Comparison of ENCODE assay signal across 24 mouse cellular contexts in the genomic region with DNA sequence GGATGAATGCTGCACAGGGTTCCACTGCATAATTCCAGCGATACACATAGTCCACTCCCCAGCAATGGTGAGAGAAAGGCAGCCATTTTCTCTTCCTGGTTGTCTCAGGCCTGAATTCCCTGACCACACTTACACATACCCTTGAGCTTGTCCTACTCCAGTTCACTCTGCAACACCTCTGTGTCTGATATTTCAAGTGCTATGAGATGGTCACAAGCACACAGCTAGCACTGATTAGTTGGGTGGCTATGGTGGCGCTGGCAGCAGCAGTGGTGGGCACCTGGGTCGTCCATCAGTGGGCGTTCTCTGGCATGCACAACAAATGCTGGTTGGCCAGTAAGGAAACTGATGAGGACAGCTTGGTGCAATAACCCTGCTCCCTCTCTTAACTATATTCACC. TPM values are rescaled to one million over a fixed set of nuclear protein-coding genes. Genes with fewer than 3 reads are reported as not detected.
DNase-seq lines count a peak whose midpoint lies in the region; ATAC-seq and TF ChIP-seq lines count a peak whose summit lies in the region.
"Had no signal": no experiment of that assay in that cellular context is flagged by ENCODE, and none has a peak within 500 bp of the region (broad histone marks: within the 10 kb centered on the region; RNA-seq: fewer than 3 reads in every experiment).

No protein-coding gene starts in this region.

- no peak overlapping the region for H3K4me3 ChIP-seq in heart, embryonic 11.5 days (ENCODE audit: low read depth, low read length)
- no peak overlapping the region for H3K4me3 ChIP-seq in heart, embryonic 14.5 days (ENCODE audit: control insufficient read depth in 1 of 2, insufficient read depth in 1 of 2, low read depth in 1 of 2, low read length in 2 of 2)
- H3K4me3 ChIP-seq in lung, postnatal 0 days (ENCODE audit: low read depth, low read length) = no peak overlapping the region
- H3K4me3 ChIP-seq in limb, embryonic 15.5 days = no peak overlapping the region
- H3K4me3 ChIP-seq in hindbrain, embryonic 13.5 days = no peak overlapping the region
- H3K4me3 ChIP-seq: embryonic facial prominence, embryonic 15.5 days; erythroblast, embryonic 14.5 days; forebrain, embryonic 10.5 days; forebrain, embryonic 15.5 days; hindbrain, embryonic 10.5 days; hindbrain, embryonic 15.5 days had no signal

- no peaks in the 10 kb centered on the region for H3K27me3 ChIP-seq in heart, embryonic 11.5 days (ENCODE audit: control insufficient read depth, insufficient read depth, low read length)
- no peaks in the 10 kb centered on the region for H3K27me3 ChIP-seq in heart, embryonic 14.5 days (ENCODE audit: control insufficient read depth, insufficient read depth, low read length)
- H3K27me3 ChIP-seq in lung, postnatal 0 days (replicated peaks; ENCODE audit: insufficient read depth, low read length) = no peaks in the 10 kb centered on the region
- no peaks in the 10 kb centered on the region for H3K27me3 ChIP-seq in limb, embryonic 15.5 days
- H3K27me3 ChIP-seq in hindbrain, embryonic 13.5 days = no peaks in the 10 kb centered on the region
- H3K27me3 ChIP-seq: embryonic facial prominence, embryonic 15.5 days; forebrain, embryonic 15.5 days; hindbrain, embryonic 15.5 days had no signal

- DNase-seq in heart, adult 11 months = peak; percentile 93
- no peak for DNase-seq in heart, adult 8-10 months (ENCODE audit: low spot score)
- no peak for DNase-seq in lung, postnatal 0 days (ENCODE audit: low spot score)
- no peak for DNase-seq in lung, adult 18-20 months
- DNase-seq: adrenal gland, postnatal 10 days; cerebellum, adult 11 months; cerebellum, adult 8-10 months; cerebellum, postnatal 14 days; embryo, embryonic 11 days; gastrocnemius, postnatal 10 days; kidney, adult 2 months had no signal

- no peak overlapping the region for H3K9ac ChIP-seq in heart, embryonic 11.5 days (ENCODE audit: low read depth, low read length)
- no peak overlapping the region for H3K9ac ChIP-seq in heart, embryonic 14.5 days (ENCODE audit: low read length)
- H3K9ac ChIP-seq in lung, postnatal 0 days (replicated peaks; ENCODE audit: low read depth) = no peak overlapping the region
- no peak overlapping the region for H3K9ac ChIP-seq in limb, embryonic 15.5 days
- H3K9ac ChIP-seq in hindbrain, embryonic 13.5 days = no peak overlapping the region
- H3K9ac ChIP-seq: embryonic facial prominence, embryonic 15.5 days; forebrain, embryonic 15.5 days; hindbrain, embryonic 15.5 days had no signal

- no peak for ATAC-seq in heart, embryonic 11.5 days (replicated peaks; ENCODE audit: insufficient number of reproducible peaks, low FRiP score, low TSS enrichment)
- ATAC-seq in heart, embryonic 14.5 days (ENCODE audit: insufficient number of reproducible peaks, insufficient read depth, low FRiP score, low read depth) = no peak
- 0 out of 2 replicates have a peak, but pooled peaks have one; percentile 22 for ATAC-seq in lung, postnatal 0 days
- no peak for ATAC-seq in limb, embryonic 15.5 days (ENCODE audit: insufficient number of reproducible peaks, low FRiP score, low TSS enrichment, low read depth)
- no peak for ATAC-seq in hindbrain, embryonic 13.5 days (ENCODE audit: low FRiP score)
- ATAC-seq: forebrain, embryonic 15.5 days; intestine, embryonic 16.5 days had no signal

- no peak for TF ChIP-seq CTCF in lung, postnatal 0 days (IDR thresholded peaks at IDR 0.05)

- H3K27ac ChIP-seq in heart, embryonic 11.5 days (ENCODE audit: low read depth, low read length) = no peak overlapping the region
- peak overlapping the region; percentile 19 to 30; a peak in 1 of 4 replicates for H3K27ac ChIP-seq in heart, embryonic 14.5 days (replicated peaks in 1 of 2; ENCODE audit: control insufficient read depth in 1 of 2, insufficient read depth in 1 of 2, low read depth in 2 of 2, low read length in 2 of 2)
- no peak overlapping the region for H3K27ac ChIP-seq in lung, postnatal 0 days (ENCODE audit: low read length)
- peak overlapping the region; percentile 39 for H3K27ac ChIP-seq in limb, embryonic 15.5 days
- H3K27ac ChIP-seq in hindbrain, embryonic 13.5 days = no peak overlapping the region
- H3K27ac ChIP-seq: embryonic facial prominence, embryonic 15.5 days; forebrain, embryonic 10.5 days; forebrain, embryonic 15.5 days; hindbrain, embryonic 10.5 days; hindbrain, embryonic 15.5 days had no signal

- H3K36me3 ChIP-seq in heart, embryonic 11.5 days (ENCODE audit: control insufficient read depth, insufficient read depth, low read length) = no peaks in the 10 kb centered on the region
- 0 out of 2 replicates have a peak, but pooled peaks cover 5% of the 10 kb centered on the region for H3K36me3 ChIP-seq in heart, embryonic 14.5 days (ENCODE audit: control insufficient read depth, insufficient read depth, low read length)
- H3K36me3 ChIP-seq in lung, postnatal 0 days (ENCODE audit: insufficient read depth, low read length) = no peaks in the 10 kb centered on the region
- H3K36me3 ChIP-seq in limb, embryonic 15.5 days = 0 out of 2 replicates have a peak, but pooled peaks cover 3% of the 10 kb centered on the region
- no peaks in the 10 kb centered on the region for H3K36me3 ChIP-seq in hindbrain, embryonic 13.5 days
- H3K36me3 ChIP-seq: embryonic facial prominence, embryonic 15.5 days; forebrain, embryonic 15.5 days; hindbrain, embryonic 15.5 days had no signal

- TF ChIP-seq EP300 in lung, postnatal 0 days (IDR thresholded peaks at IDR 0.05) = no peak

- peaks cover 14% of the 10 kb centered on the region for H3K4me1 ChIP-seq in heart, embryonic 11.5 days (ENCODE audit: control insufficient read depth, insufficient read depth, low read length)
- peaks cover 13 to 41% of the 10 kb centered on the region in 2 experiments for H3K4me1 ChIP-seq in heart, embryonic 14.5 days (ENCODE audit: control insufficient read depth in 2 of 2, insufficient read depth in 2 of 2, low read length in 2 of 2)
- H3K4me1 ChIP-seq in lung, postnatal 0 days (ENCODE audit: insufficient read depth, low read depth, low read length) = peaks cover 26% of the 10 kb centered on the region; the same call in 1 of the 2 replicates
- H3K4me1 ChIP-seq in limb, embryonic 15.5 days = peaks cover 22% of the 10 kb centered on the region
- H3K4me1 ChIP-seq in hindbrain, embryonic 13.5 days (replicated peaks) = 0 out of 2 replicates have a peak, but pooled peaks cover 4% of the 10 kb centered on the region
- H3K4me1 ChIP-seq: forebrain, embryonic 10.5 days; hindbrain, embryonic 10.5 days; hindbrain, embryonic 15.5 days had no signal

- H3K4me2 ChIP-seq in heart, embryonic 11.5 days = no peak overlapping the region
- no peak overlapping the region for H3K4me2 ChIP-seq in heart, embryonic 14.5 days (ENCODE audit: low read length)
- no peak overlapping the region for H3K4me2 ChIP-seq in lung, postnatal 0 days (replicated peaks; ENCODE audit: low read depth, low read length)
- H3K4me2 ChIP-seq in limb, embryonic 15.5 days = no peak overlapping the region
- H3K4me2 ChIP-seq in hindbrain, embryonic 13.5 days = no peak overlapping the region
- H3K4me2 ChIP-seq: embryonic facial prominence, embryonic 15.5 days; forebrain, embryonic 15.5 days; hindbrain, embryonic 15.5 days had no signal

- no peaks in the 10 kb centered on the region for H3K9me3 ChIP-seq in heart, embryonic 11.5 days (replicated peaks; ENCODE audit: control insufficient read depth, low read length)
- H3K9me3 ChIP-seq in heart, embryonic 14.5 days (ENCODE audit: control insufficient read depth, low read length) = peaks cover 6% of the 10 kb centered on the region
- H3K9me3 ChIP-seq in lung, postnatal 0 days (ENCODE audit: low read length) = no peaks in the 10 kb centered on the region
- H3K9me3 ChIP-seq in limb, embryonic 15.5 days = no peaks in the 10 kb centered on the region
- H3K9me3 ChIP-seq in hindbrain, embryonic 13.5 days = 0 out of 2 replicates have a peak, but pooled peaks cover 5% of the 10 kb centered on the region
- H3K9me3 ChIP-seq: forebrain, embryonic 15.5 days; hindbrain, embryonic 15.5 days had no signal

- 82% methylated on average over 4 of the region's 4 CpGs for WGBS in heart, embryonic 11.5 days (ENCODE audit: insufficient replicate concordance)
- 73% methylated on average over 4 of the region's 4 CpGs for WGBS in heart, embryonic 14.5 days
- WGBS in lung, postnatal 0 days = 91% methylated on average over 4 of the region's 4 CpGs
- 95% methylated on average over 4 of the region's 4 CpGs for WGBS in limb, embryonic 15.5 days
- whole genome bisulfite sequencing in hindbrain, embryonic 13.5 days = 97% methylated on average over 4 of the region's 4 CpGs

RNA-seq across cellular contexts. Expression of a gene that starts 45.5 kb away (rescaled TPM):
- 12.9 and 17.4 TPM in 2 replicates for polyA plus RNA-seq in heart, embryonic 11.5 days (2014; fragmentation: Nextera tagmentation; extraction: Ambion mirVana)
- polyA plus RNA-seq in heart, embryonic 14.5 days (2014; fragmentation: Nextera tagmentation; extraction: Ambion mirVana) = 17.4 and 20.1 TPM in 2 replicates
- total RNA-seq in heart, adult 8-10 months (2022) = 10 to 100 TPM; 39.7 to 50.1 (median 46.3) TPM
- polyA plus RNA-seq in lung, postnatal 0 days (2015; fragmentation: Nextera tagmentation; extraction: Ambion mirVana) = 53.6 and 56.0 TPM in 2 replicates
- 36.2 and 39.4 TPM in 2 replicates for polyA plus RNA-seq in limb, embryonic 15.5 days (2015; fragmentation: Nextera tagmentation; extraction: Ambion mirVana)
- polyA plus RNA-seq in hindbrain, embryonic 13.5 days (2015; fragmentation: Nextera tagmentation; extraction: Ambion mirVana) = 9.6 and 9.9 TPM in 2 replicates
- total RNA-seq: common myeloid progenitor, adult 5-6 weeks; MEL had no signal
- polyA plus RNA-seq: erythroblast, embryonic 14.5 days had no signal

Comparison
In these comparisons a context has a peak if more than half of its experiments do, and no peak if none do; other contexts are left out.
1. H3K27ac ChIP-seq: peak in heart, embryonic 14.5 days (2 of 2) and limb, embryonic 15.5 days (single experiment); none in heart, embryonic 11.5 days (single experiment), lung, postnatal 0 days (single experiment) and hindbrain, embryonic 13.5 days (single experiment).